Mouse (Mus musculus): ENCODE results near the gene Chd4.
"Not testable (repeated sequence)": the region's sequence is repeated elsewhere in the genome, so short reads cannot be mapped to it uniquely, and the experiment has no call there.

Chd4 gene

DNA sequence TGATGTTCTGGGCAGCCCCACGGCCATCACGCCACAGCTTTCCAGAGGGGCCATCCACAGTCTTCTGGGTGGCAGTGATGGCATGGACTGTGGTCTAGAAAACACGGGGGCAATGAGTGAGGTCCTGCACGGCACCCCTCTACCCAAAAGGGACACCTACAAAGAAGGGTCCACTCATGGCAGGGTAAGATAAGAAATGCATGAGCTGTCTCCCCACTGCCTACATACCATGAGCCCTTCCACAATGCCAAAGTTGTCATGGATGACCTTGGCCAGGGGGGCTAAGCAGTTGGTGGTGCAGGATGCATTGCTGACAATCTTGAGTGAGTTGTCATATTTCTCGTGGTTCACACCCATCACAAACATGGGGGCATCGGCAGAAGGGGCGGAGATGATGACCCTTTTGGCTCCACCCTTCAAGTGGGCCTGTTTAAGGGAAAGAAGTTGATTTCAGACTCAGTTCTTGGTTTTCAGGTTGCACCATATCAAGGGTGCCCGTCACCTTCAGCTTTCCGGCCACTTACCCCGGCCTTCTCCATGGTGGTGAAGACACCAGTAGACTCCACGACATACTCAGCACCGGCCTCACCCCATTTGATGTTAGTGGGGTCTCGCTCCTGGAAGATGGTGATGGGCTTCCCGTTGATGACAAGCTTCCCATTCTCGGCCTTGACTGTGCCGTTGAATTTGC is 67.0 kb downstream of the Chd4 start:
- DNase-seq, result not testable (repeated sequence)

DNA sequence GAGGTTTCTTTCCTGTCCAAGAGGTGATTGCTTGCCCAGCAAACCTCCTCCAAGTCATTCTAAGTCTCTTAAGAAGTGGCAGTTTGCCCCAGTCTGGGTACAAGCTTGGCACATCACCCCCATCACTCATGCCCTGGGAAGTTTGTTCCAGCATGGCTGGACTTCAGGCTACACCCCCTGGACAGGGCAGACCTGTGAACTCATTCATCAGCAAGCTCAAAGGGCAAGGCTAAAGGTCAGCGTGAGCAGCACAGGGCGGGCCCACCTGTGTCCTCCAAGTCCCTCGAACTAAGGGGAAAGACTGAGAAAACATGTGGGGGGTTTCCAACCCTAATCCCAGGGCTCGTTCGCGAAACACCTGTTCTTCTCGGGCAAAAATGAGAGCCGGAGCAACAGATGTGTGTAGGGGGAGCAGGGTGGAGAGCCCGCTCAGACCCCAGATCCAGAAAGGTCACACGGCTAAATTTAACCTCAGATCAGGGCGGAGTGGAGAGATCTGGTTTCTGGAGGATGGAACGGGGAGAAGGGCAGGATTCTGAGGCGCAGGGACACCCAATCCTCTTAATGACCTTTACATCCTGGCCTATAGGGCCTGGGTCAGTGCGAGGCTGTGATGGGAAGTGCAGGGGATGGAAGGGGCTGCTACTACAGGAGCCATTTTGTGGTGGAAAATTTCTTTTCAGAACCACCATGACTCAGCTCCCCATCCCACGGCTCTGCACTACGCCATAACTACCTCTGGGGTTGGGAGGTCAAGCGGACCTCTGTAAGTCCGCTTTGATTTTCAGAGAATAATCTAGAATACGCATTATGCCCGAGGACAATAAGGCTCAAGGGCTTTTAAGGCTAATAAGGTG is 68.2 kb downstream of the Chd4 start:
- DNase-seq, result peak; percentile 92

DNA sequence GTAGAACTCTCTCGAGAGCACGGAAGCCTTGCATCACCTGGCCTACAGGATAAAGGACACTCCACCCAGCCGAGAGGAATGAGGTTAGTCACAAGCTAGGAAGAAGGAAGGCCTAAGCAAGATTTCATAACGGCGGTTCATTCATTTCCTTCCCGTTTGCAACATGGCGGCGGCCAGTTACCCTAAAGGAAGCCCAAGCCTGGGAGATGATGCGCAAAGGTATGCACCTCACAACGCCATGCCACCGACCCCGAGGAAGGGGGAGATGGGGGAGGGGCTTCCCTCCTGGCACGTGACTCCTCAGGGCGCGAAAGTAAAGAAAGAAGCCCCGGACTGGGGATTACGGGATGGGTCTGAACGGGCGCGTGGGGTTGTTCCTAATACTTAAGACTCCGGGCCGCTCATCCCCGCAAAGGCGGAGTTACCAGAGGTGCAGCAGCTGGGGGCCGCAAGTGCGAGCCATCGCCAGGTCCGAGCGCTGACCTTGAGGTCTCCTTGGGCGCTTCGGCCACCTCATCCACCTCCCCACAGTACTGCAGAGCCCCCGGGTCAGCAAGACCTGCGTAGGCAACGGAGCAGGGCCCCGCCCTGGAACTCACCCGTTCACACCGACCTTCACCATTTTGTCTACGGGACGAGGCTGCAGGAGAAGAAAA is 69.0 kb downstream of the Chd4 start:
- DNase-seq, result peak; percentile 71

DNA sequence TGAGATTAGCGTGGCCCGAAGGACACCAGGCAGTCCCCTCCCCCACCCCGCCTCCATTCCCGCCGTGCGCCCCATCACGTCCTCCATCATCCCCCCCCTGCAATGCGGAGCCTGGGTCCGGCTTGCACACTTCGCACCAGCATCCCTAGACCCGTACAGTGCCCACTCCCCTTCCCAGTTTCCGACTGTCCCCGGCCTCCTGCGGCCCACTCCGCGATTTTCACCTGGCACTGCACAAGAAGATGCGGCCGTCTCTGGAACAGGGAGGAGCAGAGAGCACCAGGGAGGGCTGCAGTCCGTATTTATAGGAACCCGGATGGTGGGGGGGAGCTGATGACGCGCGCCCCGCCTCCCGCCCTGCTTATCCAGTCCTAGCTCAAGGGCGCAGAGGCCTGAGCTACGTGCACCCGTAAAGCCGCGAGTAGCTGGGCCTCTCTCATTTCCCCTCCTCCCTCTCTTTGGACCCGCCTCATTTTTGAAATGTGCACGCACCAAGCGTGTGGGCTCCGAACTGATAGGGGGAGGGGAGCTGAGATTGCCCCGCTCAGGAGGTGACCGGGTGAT is 69.6 kb downstream of the Chd4 start:
- peak; percentile 98 for DNase-seq

DNA sequence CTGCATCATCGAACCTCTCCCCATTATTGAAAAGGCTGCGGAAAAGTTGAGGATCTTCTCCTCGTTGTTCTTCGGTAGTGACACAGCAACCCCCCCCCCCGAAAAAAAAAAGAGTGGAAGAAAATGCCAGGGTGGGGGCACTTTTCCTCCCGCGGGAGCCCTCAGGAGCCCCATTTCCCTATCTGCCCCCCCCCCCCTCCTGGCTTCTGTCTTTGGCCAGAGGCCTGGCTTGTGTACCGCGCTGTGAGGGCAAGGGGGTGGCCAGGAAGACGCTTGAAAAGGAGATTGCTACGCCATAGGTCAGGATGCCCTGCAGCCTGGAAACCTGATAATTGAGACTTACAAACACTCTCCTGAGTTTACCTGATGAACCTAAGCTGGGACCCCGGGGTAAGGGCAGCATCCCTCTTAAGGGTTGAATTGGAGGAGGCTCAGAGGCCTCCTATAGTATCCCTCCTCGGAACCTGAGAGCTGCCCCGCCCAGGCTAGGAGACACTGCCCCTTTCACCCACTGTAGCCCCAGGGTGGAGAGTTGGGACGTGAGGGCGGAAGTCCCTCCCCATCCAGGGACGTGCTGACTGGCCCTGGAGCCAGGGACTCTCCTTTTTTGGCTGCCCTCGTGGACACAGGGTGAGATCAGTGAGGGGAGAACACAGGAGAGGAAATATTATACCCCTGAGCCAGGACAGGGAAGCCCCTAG is 70.4 kb downstream of the Chd4 start, which contains the start of gene Gapdh:
Gapdh (minus strand) TSS at position 417 of the 701 bp plus-strand sequence.
- DNase-seq, result peak; percentile 90

DNA sequence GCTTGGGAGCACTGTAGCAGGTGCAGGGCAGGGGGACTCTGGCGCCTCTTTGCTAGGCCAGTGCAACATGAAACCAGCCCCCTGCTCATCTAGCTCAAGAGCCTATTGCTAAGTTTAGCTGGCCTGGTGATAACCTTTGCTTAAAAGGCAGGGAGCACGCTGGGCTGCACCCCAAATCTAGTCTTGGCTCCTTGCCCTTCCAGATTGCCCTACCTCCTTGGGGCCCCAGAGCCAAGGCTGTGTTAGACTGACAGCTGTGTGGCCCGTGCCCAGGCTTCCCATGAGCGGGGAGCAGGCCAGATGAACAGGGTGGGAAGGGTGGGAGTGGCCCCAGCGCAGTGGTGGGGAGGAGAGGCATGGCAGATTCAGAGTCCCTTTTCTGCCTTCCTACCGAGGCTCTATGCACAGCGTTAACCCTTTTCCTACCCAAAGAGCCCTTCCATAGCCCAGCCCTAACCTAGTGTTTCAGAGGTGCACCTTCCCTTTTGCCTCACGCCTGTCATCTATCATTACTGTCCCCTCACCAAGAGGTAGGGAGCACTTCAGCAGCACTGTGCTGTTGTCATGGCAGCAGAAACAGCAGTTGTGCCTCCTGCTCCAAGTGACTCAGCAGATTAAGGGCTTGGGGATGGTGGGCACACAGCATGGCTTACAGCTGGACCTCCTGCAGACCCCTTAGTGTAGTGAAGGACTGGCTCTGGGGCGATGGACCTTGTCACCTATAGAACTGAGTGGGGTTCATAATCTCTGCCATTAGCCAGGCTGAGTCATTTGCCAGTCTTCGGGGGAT is 71.3 kb downstream of the Chd4 start:
- peak; percentile 48 for DNase-seq

DNA sequence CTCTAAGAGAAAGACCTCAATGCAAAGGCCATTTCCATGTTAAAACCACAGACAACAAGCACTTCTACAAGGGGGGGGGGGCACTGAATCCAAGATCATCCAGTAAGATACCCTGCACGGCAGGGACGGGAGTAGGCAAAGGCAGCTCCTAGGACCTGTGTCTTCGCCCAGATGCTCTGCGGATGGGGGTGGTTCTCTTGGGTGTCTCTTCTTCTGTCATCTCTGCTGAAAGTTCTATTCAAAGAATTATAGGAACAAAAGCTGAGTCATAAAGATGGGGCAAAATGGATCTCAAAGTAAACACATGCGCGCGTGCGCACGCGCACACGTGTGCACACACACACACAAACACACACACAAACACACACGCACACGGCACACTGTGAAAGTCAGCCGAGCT is 72.3 kb downstream of the Chd4 start:
- DNase-seq, result no peak

DNA sequence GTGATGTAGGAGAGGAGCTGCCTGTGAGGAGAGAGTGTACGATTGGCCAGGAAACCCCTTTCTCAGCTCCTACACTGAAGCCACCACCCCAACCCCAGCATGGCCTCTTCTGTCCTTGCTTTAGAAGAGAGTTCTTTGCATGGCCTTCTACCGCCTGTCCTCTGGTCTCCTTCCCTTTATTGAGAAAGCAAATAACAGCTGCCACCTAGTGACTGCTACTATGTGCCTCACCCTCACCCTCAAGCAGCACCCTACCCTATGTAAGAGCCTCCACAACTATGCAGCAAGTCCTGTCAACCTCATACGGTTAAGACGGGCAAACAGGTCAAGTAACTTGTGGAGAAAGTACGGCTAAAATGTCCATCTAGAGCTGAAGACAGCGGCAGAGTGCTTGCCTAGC is 74.4 kb downstream of the Chd4 start:
- DNase-seq, result no peak

DNA sequence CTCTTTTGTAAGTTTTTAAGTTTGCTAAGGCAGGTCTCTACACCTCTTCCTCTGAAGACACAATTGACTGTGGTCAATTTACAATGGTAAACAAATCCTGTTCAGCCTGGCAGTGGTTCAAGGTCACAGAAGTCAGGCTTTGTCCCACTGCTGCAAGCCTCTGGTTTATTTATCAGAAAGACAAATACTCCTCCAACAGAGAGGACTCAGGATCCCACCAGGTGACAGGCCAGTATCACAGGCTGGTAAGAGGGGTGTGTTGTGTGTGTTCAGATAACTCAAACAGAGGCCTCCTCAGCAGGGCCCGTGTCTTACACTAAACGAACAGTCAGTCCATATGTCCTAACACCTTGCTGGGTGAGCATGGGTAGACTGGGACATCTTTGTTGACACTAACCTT is 76.7 kb downstream of the Chd4 start:
- DNase-seq, result no peak

DNA sequence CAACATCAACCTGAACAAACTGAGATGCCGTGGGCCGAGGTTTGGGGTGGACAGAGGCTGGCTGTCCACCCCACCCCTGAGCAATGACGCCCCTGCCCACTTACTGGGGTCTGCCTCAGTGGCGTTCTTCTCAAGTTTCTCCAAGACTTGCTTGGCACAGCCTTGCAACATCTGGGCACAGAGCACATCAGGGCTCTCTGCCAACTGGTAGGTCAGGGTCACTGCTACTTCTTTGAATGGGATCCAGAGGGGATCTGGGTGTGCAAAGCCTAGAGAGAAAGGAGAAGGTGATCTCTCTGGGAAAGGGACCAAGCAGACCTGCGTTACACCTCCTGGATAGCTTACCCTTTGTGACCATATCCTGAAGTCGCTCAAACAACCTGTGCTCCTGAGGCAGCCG is 77.5 kb downstream of the Chd4 start:
- no peak for DNase-seq

DNA sequence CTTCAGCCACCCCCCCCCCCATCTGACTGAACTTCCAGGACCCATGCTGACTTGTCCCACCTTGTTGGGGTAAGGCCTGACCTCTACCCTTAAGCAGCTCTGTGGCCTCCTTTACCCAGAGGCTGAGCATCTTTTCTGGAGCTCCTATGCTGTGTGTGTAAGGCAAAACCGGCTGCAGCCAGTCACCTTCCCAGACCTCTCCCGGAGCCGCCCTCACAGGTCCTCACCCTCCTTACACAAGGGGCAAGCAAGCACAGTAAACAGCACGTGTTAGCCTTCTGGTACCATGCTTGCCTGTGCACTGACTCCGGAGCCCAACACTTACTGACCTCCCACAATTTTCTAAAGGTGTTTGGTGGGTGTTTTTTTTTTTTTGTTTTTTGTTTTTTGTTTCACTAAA is 79.7 kb downstream of the Chd4 start:
- no peak for DNase-seq

DNA sequence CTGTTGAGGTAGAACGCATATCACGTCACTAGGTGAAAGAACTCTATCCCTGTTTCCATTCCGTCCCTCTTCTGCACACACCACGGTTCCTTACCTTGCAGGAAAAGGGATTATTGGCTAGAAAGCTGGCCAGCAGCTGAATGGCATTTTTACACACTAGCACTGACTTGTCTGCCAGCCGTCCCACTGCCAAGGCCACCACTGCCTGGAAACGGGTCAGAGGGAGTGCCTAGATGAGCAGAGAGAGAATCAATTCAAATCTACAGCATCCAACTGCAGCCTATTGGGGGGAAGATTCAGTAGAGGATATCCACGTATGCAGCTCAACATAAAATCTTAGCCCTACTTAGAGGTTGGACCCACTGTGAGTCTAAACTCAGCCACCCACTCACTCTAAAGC is 83.8 kb downstream of the Chd4 start:
- DNase-seq, result no peak
